Mouse (Mus musculus) stomach, postnatal 0 days (tissue): ENCODE results near the gene Ptprg.

ENCODE experiments used
- CTCF ChIP-seq: IDR thresholded peaks from 2 replicates; pipeline ENCODE4 v1.5.1; 2016; ENCODE audit warnings: antibody characterized with exemption, low read depth, mild to moderate bottlenecking, moderate library complexity
- EP300 ChIP-seq: optimal IDR thresholded peaks from 2 replicates; pipeline ENCODE3; 2016; ENCODE audit warnings: antibody characterized with exemption

DNA sequence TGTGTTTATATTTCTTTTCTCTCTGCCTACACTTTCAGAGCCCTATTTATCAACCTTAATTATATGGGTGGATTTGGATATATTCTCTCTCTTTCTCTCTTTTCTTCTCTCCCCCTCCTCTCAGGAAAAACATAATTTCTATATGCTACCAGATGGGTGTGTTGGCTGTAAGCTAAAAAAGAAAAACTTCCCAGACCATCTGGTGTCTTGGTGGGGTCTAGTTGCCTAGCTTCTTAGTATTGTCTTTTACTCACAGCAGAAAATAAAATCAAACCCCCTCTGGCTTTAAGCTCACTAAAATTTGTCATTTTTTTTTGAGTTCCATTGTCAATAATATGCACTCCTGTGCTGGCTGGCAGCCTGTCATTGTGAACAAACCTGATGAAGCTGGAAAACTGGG, 87.0 kb downstream of the Ptprg start:
- no peak for TF ChIP-seq CTCF
- TF ChIP-seq EP300, result no peak
